ENCODE assay signal across 13 mouse cellular contexts in the genomic region with DNA sequence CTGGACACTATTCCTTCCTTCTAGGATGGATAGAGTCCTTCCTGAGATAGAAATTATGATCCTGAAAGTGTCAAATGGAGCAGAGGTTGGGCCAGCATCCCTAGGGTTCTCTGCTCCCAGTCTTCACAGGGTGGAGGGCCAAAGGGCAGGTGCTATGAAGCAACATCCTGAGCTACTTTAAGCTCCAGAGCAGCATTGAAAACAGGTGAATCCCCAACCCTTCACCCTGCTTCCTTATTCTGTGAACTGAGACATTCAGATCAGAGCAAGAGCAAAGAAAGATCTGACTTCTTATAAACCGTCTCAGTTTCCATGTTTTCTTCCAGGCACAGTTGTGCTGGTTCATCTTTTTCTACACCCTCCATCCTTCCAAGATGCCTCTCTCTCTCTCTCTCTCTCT.
"Had no signal": no experiment of that assay in that cellular context is flagged by ENCODE, and none has a peak within 500 bp of the region (broad histone marks: within the 10 kb centered on the region; RNA-seq: fewer than 3 reads in every experiment).

No protein-coding gene starts in this region.

- H3K9me3 ChIP-seq: limb, embryonic 12.5 days; liver, embryonic 13.5 days; lung, embryonic 15.5 days; midbrain, embryonic 12.5 days had no signal

- H3K27ac ChIP-seq: limb, embryonic 12.5 days; liver, embryonic 13.5 days; lung, embryonic 15.5 days; macrophage; midbrain, embryonic 12.5 days had no signal

- DNase-seq: kidney, adult 8-10 months; kidney, postnatal 36 days; liver; liver, embryonic 13.5 days; liver, postnatal 0 days; lung, postnatal 14 days; retina, postnatal 1 day; thymus, postnatal 4 days had no signal

- H3K4me2 ChIP-seq: limb, embryonic 12.5 days; liver, embryonic 13.5 days; lung, embryonic 15.5 days; midbrain, embryonic 12.5 days had no signal

- H3K27me3 ChIP-seq: limb, embryonic 12.5 days; liver, embryonic 13.5 days; lung, embryonic 15.5 days; midbrain, embryonic 12.5 days had no signal

- H3K4me3 ChIP-seq: limb, embryonic 12.5 days; liver, embryonic 13.5 days; lung, embryonic 15.5 days; midbrain, embryonic 12.5 days had no signal

- H3K36me3 ChIP-seq: limb, embryonic 12.5 days; liver, embryonic 13.5 days; lung, embryonic 15.5 days; midbrain, embryonic 12.5 days had no signal

- H3K9ac ChIP-seq: limb, embryonic 12.5 days; liver, embryonic 13.5 days; liver, postnatal 0 days; lung, embryonic 15.5 days; midbrain, embryonic 12.5 days had no signal

- H3K4me1 ChIP-seq: limb, embryonic 12.5 days; liver, embryonic 13.5 days; lung, embryonic 15.5 days had no signal

- ATAC-seq: liver, postnatal 0 days; midbrain, embryonic 16.5 days had no signal
